Mouse (Mus musculus) embryo, embryonic 11.5 days (tissue): ENCODE results near the gene Kcne4.

Experiments used
- DNase-seq: peaks from one replicate; pipeline ENCODE4 v3.0.0-alpha.2; 2012; ENCODE audit warnings: low read depth, low spot score

Kcne4 gene

DNA sequence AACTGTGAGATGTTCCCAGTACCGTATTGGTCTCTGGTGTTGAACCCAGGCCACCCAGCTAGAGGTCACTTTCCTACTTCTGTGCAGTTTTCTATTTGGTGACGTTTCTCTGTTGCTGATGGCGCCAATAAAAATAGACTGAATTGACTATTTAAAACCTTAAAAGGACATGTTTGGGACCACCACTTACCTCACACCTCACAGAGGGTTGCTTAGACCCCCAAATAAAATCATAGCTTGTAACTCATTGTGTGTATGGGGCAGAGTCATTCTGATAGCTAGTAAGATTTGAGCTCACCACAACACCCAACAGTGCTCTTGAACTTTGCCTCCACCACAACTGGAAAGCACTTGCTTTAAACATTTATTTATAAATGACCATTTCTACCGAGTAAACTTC lies 43.0 kb downstream of the Kcne4 start:
- no peak for DNase-seq

DNA sequence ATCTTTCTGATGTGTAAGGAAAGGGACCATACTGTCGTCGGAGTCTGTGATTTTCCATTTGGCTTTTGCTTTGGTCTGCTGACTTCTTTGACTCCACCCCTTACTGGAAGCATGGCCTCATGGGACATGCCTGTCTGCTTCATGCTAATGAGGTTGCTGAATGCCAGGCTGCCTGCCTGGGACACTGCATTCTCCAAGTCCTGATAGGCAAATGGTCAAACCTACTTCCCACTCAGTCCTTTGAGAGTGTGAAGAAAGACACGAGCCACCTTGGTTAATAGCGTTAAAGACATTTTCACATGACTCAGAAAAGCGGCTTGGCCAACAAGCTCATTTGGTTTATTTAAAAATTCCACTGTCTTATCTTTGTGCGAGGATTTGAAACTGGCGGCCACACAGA lies 43.5 kb downstream of the Kcne4 start:
- no peak for DNase-seq

DNA sequence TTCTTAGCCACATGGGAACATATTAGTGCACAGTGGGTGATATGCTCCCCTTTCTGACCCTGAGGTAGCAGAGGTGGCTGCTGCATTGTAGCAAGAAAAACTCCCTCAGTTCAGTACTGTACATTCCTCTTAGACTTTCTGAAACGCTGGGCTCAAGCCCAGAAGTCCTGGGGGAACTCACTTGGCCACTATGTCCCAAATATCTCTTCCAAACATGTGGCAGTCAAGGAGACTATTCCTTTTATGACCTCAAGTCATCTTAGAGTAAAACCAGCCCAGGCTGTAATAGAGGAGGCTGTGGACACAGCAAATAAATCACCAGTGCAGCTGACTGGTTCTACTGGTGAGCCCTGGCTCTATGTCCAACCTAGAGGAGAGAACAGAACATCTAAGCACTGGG lies 45.7 kb downstream of the Kcne4 start:
- no peak for DNase-seq

DNA sequence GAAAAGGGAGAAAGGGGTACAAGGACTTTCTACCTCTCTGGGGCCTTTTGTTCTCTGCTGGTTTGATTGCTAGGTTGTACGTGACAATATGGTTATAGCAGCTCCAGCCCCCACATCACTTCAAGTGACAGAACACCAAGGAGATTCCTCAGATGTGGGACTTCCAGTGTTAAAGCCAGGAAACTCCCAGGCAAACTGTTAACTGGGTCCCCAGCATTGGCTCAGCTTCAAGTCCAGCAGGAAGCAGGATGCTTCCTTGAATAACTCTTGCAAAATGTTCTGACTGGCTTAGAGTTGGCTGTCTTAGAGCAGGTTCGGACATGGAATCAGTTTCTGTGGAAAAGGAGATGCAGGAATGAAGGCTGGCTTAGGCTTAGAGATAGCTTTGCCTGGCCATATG lies 47.3 kb downstream of the Kcne4 start:
- DNase-seq: no peak

DNA sequence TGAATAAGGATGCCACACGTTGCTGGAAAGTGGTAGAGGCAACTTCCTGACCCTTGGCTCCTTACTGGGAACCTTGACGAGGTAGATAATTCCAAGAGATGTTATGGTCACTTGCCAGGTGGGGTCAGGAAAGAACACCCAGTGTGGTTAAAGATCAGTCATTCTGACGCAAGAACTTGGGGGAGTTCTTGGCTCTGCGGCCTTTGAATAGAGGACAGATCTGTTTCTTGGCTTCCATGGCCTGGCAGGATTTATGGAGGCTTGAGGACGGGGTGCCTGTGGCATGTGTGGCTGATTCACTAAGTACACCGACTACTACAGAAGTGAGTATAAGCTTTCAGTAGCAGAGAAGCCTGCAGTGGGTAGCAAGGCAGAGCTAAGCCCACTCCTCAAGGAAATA lies 47.8 kb downstream of the Kcne4 start:
- DNase-seq: no peak

DNA sequence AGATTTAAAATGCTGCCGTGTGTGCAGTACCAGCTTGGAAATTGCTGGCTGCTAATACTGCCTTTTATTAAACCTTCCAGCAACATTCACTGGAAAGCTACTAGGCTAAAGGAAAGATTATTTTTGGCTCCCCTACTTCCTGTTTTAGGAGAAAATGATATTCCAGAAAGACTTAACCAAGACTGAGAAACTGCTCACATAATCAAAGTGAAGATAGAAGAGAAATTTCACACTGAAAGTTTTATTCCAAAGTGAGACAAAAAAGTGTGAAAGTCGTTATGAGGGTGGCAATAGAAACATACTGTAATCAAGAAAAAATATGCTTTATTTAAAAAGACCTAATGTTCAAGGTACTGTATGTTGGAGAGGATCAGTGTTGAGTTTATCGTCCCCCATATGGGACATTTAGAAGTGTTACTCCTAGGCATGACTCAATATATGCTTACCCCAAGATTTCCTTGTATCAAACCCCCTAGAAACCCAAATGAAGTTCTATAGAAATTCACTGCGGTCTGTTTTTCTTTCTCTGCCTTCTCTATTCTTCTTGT lies 48.3 kb downstream of the Kcne4 start:
- no peak for DNase-seq

DNA sequence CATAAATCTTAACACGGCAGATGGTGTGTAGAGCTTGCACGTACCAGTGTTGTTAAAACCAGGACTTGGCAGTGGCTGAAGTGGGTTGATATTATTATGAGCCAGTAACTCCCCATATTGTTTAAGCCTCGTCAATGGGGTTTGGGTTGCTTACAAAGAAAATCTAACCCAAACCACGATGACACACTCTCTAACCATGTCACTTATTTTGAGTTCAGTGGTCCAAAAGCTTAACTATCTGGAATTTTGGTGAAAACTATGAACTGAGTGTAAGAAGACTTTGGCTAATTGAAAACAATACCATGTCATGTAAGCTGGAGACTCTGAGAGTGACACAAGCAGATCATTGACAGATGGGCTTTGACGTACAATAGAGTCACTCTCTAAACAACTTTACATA lies 49.4 kb downstream of the Kcne4 start:
- no peak for DNase-seq

DNA sequence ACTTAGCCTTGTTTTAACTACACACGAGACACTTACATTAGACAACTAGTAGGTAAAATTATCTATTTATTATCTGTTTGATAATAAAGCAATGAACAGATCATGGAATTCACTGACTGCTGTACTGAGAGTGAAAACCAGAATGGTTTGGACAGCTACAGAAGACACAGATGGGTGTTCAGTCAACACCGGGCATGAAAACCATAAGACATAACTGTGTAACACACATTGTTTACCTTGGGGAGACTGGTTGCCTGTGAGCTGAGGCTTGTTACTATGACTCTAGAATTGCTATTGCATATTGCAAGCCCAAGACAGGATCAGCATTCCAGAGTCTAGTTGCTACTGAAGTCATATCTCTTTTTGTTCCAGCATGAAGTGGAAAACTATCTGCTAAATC lies 49.9 kb downstream of the Kcne4 start:
- DNase-seq: no peak
